Mouse (Mus musculus) embryonic facial prominence, embryonic 13.5 days (tissue): ENCODE data around the gene Afg1l. TPM values are rescaled to one million over a fixed set of nuclear protein-coding genes. Genes with fewer than 3 reads are reported as not detected.

ENCODE experiments used
- polyA plus RNA-seq: library from polyadenylated mRNA; unstranded; fragments of >200 nt; fragmentation: Nextera tagmentation; extraction: Ambion mirVana; gene quantifications from 2 replicates; pipeline ENCODE4 v1.2.1, GENCODE M21; 2015

Gene Afg1l
- polyA plus RNA-seq, 1 experiment from 2014 or later, result 7.1 TPM

Other genes with a start within 250 kb of the Afg1l start
- gene Foxo3, start 201.8 kb downstream of the Afg1l start, polyA plus RNA-seq, result 8.0 and 8.6 TPM in 2 replicates
- 307 and 355 TPM in 2 replicates for gene Snx3, start 23.5 kb upstream of the Afg1l start, polyA plus RNA-seq
- 1.3 and 2.3 TPM in 2 replicates for gene Nr2e1, start 105.1 kb upstream of the Afg1l start, polyA plus RNA-seq
- 10.8 and 12.5 TPM in 2 replicates for gene Ostm1, start 105.3 kb upstream of the Afg1l start, polyA plus RNA-seq